Mouse (Mus musculus) lung, postnatal 14 days (tissue): ENCODE data around the gene Fam228b.
"Not testable (repeated sequence)": the region's sequence is repeated elsewhere in the genome, so short reads cannot be mapped to it uniquely, and the experiment has no call there.

Source experiments
- DNase-seq: peaks from one replicate; pipeline ENCODE4 v3.0.0; 2021

Fam228b gene

GRCm38 (mm10) chr12:4740823-4741222 lies 28.2 kb downstream of the Fam228b start:
- DNase-seq = no peak

- no peak for DNase-seq
These were observed 31.0 kb downstream of the Fam228b start, which contains the start of gene Fam228a for GRCm38 (mm10) chr12:4738031-4738576. Fam228a (minus strand) TSS chr12:4738430.

GRCm38 (mm10) chr12:4732332-4732731 lies 36.7 kb downstream of the Fam228b start:
- DNase-seq = no peak

GRCm38 (mm10) chr12:4731629-4732028 lies 37.4 kb downstream of the Fam228b start:
- no peak for DNase-seq

- DNase-seq = no peak
These were observed 39.9 kb downstream of the Fam228b start for GRCm38 (mm10) chr12:4729165-4729564.

- DNase-seq = no peak
These were observed 49.0 kb downstream of the Fam228b start for GRCm38 (mm10) chr12:4719762-4720754.

GRCm38 (mm10) chr12:4719066-4719761 lies 49.9 kb downstream of the Fam228b start:
- DNase-seq = no peak

- peak; percentile 25 for DNase-seq
These were observed 51.6 kb downstream of the Fam228b start for GRCm38 (mm10) chr12:4717417-4717816.

- DNase-seq = no peak
These were observed 53.5 kb downstream of the Fam228b start for GRCm38 (mm10) chr12:4715606-4716005.

- DNase-seq = no peak
These were observed 55.7 kb downstream of the Fam228b start for GRCm38 (mm10) chr12:4713361-4713760.

GRCm38 (mm10) chr12:4709926-4710325 lies 59.1 kb downstream of the Fam228b start:
- no peak for DNase-seq

- DNase-seq = no peak
These were observed 60.0 kb downstream of the Fam228b start for GRCm38 (mm10) chr12:4708881-4709604.

GRCm38 (mm10) chr12:4708296-4708695 lies 60.8 kb downstream of the Fam228b start:
- no peak for DNase-seq

GRCm38 (mm10) chr12:4707488-4708017 lies 61.5 kb downstream of the Fam228b start:
- no peak for DNase-seq

- peak; percentile 11 for DNase-seq
These were observed 62.2 kb downstream of the Fam228b start for GRCm38 (mm10) chr12:4706901-4707300.

GRCm38 (mm10) chr12:4706175-4706574 lies 62.9 kb downstream of the Fam228b start:
- no peak for DNase-seq

GRCm38 (mm10) chr12:4705626-4706025 lies 63.4 kb downstream of the Fam228b start:
- DNase-seq = not testable (repeated sequence)

- DNase-seq = no peak
These were observed 74.5 kb downstream of the Fam228b start for GRCm38 (mm10) chr12:4694534-4694933.

- DNase-seq = no peak
These were observed 77.9 kb downstream of the Fam228b start for GRCm38 (mm10) chr12:4691193-4691592.
